Mouse (Mus musculus) C2C12 (cell line): ENCODE results near the gene Mycbpap. TPM values are rescaled to one million over a fixed set of nuclear protein-coding genes. Genes with fewer than 3 reads are reported as not detected.

Experiments
- H3K27me3 ChIP-seq: one replicate; pipeline ENCODE4 v1.6.1; 2011; ENCODE audit not compliant: control insufficient read depth, insufficient read depth, insufficient read length
- H3K36me3 ChIP-seq: one replicate; pipeline ENCODE4 v1.6.1; 2011; ENCODE audit not compliant: control insufficient read depth, insufficient read depth
- H3K4me3 ChIP-seq: one replicate; pipeline ENCODE4 v1.5.1; 2011; ENCODE audit warnings: mild to moderate bottlenecking, control low read depth; ENCODE audit not compliant: poor library complexity, insufficient read depth, severe bottlenecking
- H3K79me2 ChIP-seq: one replicate; pipeline ENCODE4 v1.6.1; 2011; ENCODE audit not compliant: control insufficient read depth, insufficient read depth
- H3K79me3 ChIP-seq: one replicate; pipeline ENCODE4 v1.6.1; 2011; ENCODE audit warnings: low read depth, control low read depth
- H3ac ChIP-seq: one replicate; pipeline ENCODE3; 2011; ENCODE audit warnings: low read depth; ENCODE audit not compliant: control insufficient read depth, insufficient read length
- CEBPB ChIP-seq: IDR thresholded peaks from one replicate; pipeline ENCODE4 v1.6.1; 2011; ENCODE audit warnings: low read depth, mild to moderate bottlenecking, control low read depth, moderate library complexity
- CTCF ChIP-seq: IDR thresholded peaks from one replicate; pipeline ENCODE4 v1.5.1; 2011; ENCODE audit not compliant: control insufficient read depth, insufficient read depth, insufficient read length
- FOSL1 ChIP-seq: IDR thresholded peaks from one replicate; pipeline ENCODE4 v1.8.0; 2011; ENCODE audit warnings: mild to moderate bottlenecking, low read length; ENCODE audit not compliant: poor library complexity, insufficient read depth, severe bottlenecking
- MAX ChIP-seq: IDR thresholded peaks from one replicate; pipeline ENCODE4 v1.6.1; 2011; ENCODE audit warnings: mild to moderate bottlenecking, control low read depth
- MYOD1 ChIP-seq: IDR thresholded peaks from one replicate; pipeline ENCODE4 v1.6.1; 2011; ENCODE audit warnings: low read depth; ENCODE audit not compliant: control insufficient read depth, insufficient read length
- MYOG ChIP-seq: IDR thresholded peaks from one replicate; pipeline ENCODE4 v1.6.1; 2011; ENCODE audit not compliant: control insufficient read depth, insufficient read length; ENCODE audit errors: extremely low read depth
- USF1 ChIP-seq: IDR thresholded peaks from one replicate; pipeline ENCODE4 v1.6.1; 2011; ENCODE audit warnings: low read depth, mild to moderate bottlenecking, control low read depth, moderate library complexity
- polyA plus RNA-seq: library from polyadenylated mRNA; unstranded; fragments of >200 nt; fragmentation: generic; extraction: Trizol; gene quantifications from one replicate; pipeline ENCODE4 v1.2.1, GENCODE M21; 2012; ENCODE audit warnings: missing spikeins

Gene Mycbpap
- polyA plus RNA-seq, 1 experiment = not detected

GRCm38 (mm10) chr11:94456347-94456746 lies 65.2 kb downstream of the Mycbpap start:
- H3K36me3 ChIP-seq = no peaks in the 10 kb centered on the region
- H3K27me3 ChIP-seq = peaks cover 76% of the 10 kb centered on the region
- no peaks in the 10 kb centered on the region for H3K79me3 ChIP-seq
- H3K79me2 ChIP-seq = no peaks in the 10 kb centered on the region
- no peak for TF ChIP-seq USF1
- TF ChIP-seq MYOG = no peak
- TF ChIP-seq CTCF = no peak
- no peak for TF ChIP-seq MAX
- TF ChIP-seq FOSL1 = no peak
- TF ChIP-seq CEBPB = no peak
- no peak for TF ChIP-seq MYOD1
- no peak overlapping the region for H3K4me3 ChIP-seq
- no peak overlapping the region for H3ac ChIP-seq

GRCm38 (mm10) chr11:94455161-94455820 lies 66.3 kb downstream of the Mycbpap start:
- Histone ChIP-seq H3K4me3 (no peak overlapping the region), H3K27me3 (peaks cover 81% of the 10 kb centered on the region), H3K36me3 (no peaks in the 10 kb centered on the region), H3ac (no peak overlapping the region), H3K79me3 (no peaks in the 10 kb centered on the region), H3K79me2 (no peaks in the 10 kb centered on the region)
- no peak for TF ChIP-seq CTCF

DNA sequence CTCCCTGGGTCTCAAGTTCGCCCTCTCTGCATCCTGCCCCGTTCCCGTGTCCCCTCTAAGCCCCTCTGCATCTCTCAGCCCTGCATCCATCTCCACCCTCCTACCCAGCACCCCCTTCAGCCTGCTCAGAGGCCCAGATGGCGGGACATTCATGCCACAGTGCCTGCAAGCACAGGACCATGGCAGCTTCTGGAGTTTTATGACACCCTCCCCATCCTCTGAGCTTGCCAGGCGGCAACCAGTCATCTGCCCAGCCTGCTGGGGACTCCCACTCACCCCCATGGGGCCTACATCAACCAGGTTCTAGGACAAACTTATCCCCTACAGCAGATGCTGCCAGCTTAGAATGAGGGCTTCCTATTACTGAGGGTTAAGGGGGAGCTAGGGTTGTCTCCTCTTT lies 66.8 kb downstream of the Mycbpap start:
- no peak overlapping the region for H3ac ChIP-seq
- no peaks in the 10 kb centered on the region for H3K79me3 ChIP-seq
- no peaks in the 10 kb centered on the region for H3K79me2 ChIP-seq
- TF ChIP-seq MAX (no peak), MYOG (no peak), MYOD1 (no peak), CEBPB (no peak), FOSL1 (no peak), CTCF (no peak), USF1 (no peak)
- H3K27me3 ChIP-seq = peaks cover 86% of the 10 kb centered on the region
- no peaks in the 10 kb centered on the region for H3K36me3 ChIP-seq
- H3K4me3 ChIP-seq = no peak overlapping the region

Other genes with a start within 250 kb of the Mycbpap start
- not detected for gene Gm21885, start 239.9 kb downstream of the Mycbpap start, polyA plus RNA-seq
- 21.3 TPM for gene Luc7l3, start 199.8 kb downstream of the Mycbpap start, polyA plus RNA-seq
- gene Ankrd40, start 193.7 kb downstream of the Mycbpap start, polyA plus RNA-seq = 66.9 TPM
- 0.41 TPM for gene Abcc3, start 128.7 kb downstream of the Mycbpap start, polyA plus RNA-seq
- gene Cacna1g, start 47.5 kb downstream of the Mycbpap start, polyA plus RNA-seq = 0.04 TPM
- not detected for gene Spata20, start 35.6 kb downstream of the Mycbpap start, polyA plus RNA-seq
- 0.25 TPM for gene Epn3, start 21.8 kb downstream of the Mycbpap start, polyA plus RNA-seq
- 3.2 TPM for gene Rsad1, start 27.5 kb upstream of the Mycbpap start, polyA plus RNA-seq
- gene Chad, start 43.3 kb upstream of the Mycbpap start, polyA plus RNA-seq = 0.12 TPM
- 2.7 TPM for gene Acsf2, start 80.1 kb upstream of the Mycbpap start, polyA plus RNA-seq
- gene Lrrc59, start 108.0 kb upstream of the Mycbpap start, polyA plus RNA-seq = 346 TPM
- gene Mrpl27, start 132.0 kb upstream of the Mycbpap start, polyA plus RNA-seq = 57.0 TPM
- gene Eme1, start 132.2 kb upstream of the Mycbpap start, polyA plus RNA-seq = 10.1 TPM
- gene Xylt2, start 155.8 kb upstream of the Mycbpap start, polyA plus RNA-seq = 10.4 TPM
- gene Gm11541, start 182.8 kb upstream of the Mycbpap start, polyA plus RNA-seq = not detected
- gene Cdc34b, start 220.0 kb upstream of the Mycbpap start, polyA plus RNA-seq = 0.02 TPM